Mouse (Mus musculus): ENCODE results near the gene Apoc4.

Apoc4 gene

DNA sequence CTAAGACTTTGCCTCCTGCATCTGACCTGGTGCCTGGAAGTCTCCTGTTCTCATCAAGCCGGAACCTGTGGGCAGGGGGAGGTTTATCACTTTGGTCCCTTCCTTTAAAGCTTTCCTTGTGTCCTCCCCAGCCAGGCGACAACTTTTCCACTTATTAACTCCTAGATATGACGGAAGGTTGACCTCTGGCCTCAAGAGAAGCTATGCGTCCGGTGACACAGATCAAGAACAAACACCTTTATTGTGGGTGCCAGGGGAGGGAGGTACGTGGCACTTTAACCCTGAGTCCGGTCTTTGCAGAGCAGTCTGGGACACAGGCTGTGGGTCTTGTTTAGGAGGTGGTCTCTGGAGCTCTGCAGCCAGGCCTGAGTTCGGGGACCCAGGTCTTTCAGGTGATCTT, 3.4 kb downstream of the Apoc4 start, which contains the start of gene Apoc2:
Gene Apoc2 (minus strand): TSS at position 70 of the 400 bp plus-strand sequence.
- no peak for DNase-seq (ENCODE audit: low spot score in 2 of 2)

- DNase-seq (ENCODE audit: low spot score in 2 of 2) = no peak
Observed at GRCm38 (mm10) chr7:19676662-19677061, 4.6 kb downstream of the Apoc4 start.

DNA sequence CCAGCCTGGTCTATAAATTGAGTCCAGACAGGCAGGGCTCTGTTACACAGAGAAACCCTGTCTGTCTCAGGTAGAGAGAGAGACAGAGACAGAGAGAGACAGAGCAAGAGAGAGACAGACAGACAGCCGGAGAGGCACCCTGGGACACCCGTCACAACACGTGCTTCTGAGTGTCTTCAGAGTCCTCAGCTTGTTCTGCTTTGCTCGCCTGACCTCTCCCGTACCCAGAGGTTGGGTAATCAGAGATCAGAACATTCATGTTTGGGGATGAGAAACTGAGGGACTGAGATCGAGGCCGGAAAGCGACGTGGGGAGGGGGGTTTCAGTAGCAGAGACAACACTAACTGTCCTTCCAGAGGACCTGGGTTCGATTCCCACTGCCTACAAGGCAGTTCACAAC, 5.5 kb downstream of the Apoc4 start:
- no peak for DNase-seq (ENCODE audit: low spot score in 2 of 2)

DNA sequence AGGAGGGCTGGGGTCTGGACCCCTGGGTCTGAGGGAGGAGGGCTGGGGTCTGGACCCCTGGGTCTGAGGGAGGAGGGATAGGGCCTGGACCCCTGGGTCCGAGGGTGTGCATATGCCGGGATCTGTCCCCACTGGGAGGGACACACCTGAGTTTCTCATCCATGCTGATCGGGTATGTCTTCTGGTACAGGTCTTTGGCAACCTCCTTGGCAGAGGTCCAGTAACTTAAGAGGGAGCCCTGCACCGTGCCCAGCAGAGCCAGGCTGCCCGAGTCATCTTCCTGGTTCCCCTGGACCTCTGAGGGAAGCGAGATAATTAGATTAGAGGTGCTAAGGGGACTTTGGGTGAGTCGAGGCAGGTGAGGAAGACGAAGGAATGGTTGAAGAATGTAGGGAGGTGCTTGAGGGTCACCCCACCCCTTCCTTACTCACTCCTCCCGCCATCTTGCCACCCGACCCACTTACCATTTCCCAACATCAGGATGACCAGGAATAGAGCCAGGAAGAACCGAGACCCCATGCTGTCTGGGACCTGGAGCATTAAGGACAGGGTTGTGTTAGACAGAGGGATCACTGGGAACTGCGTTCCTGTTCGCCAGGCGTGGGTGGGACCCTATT, 8.1 kb downstream of the Apoc4 start:
- no peak for DNase-seq (ENCODE audit: low spot score in 2 of 2)

- no peak for DNase-seq (ENCODE audit: low spot score in 2 of 2)
Observed at GRCm38 (mm10) chr7:19671511-19671910, 9.8 kb downstream of the Apoc4 start.

DNA sequence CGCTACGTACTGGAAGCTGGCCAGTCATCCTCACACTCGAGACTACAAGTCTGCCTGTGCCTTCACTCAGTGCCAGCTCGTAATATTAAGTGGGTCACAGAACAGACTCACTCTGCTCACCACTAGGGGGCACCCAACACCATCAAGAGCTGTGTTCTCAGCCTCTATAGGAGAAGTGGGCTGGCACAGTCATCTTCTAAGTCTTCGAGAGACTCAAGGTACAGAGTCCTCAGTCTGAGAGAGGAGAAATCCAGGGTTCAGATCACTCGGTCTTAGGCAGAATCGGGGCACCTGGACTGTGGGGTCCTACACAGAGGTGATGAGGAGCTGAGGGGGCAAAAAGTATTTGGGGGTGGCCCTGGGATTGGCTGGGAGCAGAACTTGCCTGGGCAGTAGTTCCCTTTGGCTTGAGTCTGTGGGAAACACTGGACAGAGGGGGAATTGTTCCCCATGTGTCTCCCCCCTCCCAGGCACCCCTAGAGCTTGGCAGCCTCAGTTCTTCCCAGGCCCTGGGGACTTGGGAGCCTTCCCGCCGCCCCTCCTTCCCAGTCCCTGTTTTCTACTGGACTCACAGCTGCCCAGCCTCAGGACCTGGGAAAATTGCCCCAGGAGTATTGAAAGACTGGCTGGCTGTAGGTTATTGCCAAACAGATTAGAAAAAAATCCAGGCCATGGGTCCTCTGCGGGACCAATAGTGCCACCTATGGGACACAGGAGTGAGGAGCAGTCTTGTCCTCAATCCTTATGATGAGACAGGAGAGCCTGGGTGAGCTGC, 12.1 kb downstream of the Apoc4 start:
- DNase-seq (ENCODE audit: low spot score in 2 of 2) = peak; percentile 80 to 93

DNA sequence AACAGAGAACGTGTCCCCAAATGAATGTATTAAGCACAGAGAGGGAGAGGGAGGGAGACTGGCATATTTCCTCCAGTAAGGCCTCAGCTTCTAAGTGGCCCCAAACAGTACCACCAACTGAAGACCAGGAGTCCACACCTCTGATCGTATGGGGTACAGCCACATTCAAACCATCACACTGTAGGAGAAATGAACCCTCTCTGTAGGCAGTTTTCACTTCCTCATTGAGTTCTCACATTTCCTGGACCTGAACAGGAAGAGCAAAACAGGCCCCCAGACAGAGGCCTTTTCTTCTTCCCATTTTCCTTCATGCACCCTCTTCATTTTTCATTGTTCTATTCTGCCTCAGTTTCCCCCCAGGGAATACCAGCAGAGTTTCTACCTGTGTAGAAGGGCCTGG, 13.8 kb downstream of the Apoc4 start:
- no peak for DNase-seq (ENCODE audit: low spot score in 2 of 2)

- DNase-seq (ENCODE audit: low spot score in 2 of 2) = peak in 1 of 2 experiments; percentile 34
Observed at GRCm38 (mm10) chr7:19666750-19667149, 14.5 kb downstream of the Apoc4 start.

GRCm38 (mm10) chr7:19664955-19665841, 16.1 kb downstream of the Apoc4 start, which contains the start of gene Clptm1:
Gene Clptm1 (minus strand): TSS chr7:19665033.
- peak; percentile 93 to 98 for DNase-seq (ENCODE audit: low spot score in 2 of 2)

- no peak for DNase-seq (ENCODE audit: low spot score in 2 of 2)
Observed at GRCm38 (mm10) chr7:19664455-19664954, 16.8 kb downstream of the Apoc4 start.

GRCm38 (mm10) chr7:19663940-19664339, 17.3 kb downstream of the Apoc4 start:
- DNase-seq (ENCODE audit: low spot score in 2 of 2) = peak in 1 of 2 experiments; percentile 39

DNA sequence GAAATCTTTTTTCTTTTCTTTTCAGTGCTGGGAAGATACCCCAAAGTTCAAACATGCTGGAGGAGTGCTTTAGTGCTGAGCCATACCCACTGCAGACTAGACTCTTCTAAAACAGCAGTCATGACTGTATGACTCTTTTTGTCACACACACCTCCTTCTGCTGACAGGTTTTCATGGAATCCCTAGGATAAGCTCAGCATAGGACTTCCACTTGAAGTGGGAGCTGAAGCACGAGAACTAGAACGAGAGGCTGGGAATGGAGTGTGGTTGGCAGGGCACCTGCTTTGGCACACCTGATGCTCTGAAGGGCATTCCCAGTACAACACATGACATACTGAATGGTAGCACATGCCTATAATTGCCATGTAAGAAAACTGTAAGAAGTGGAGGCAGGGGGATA, 28.7 kb downstream of the Apoc4 start:
- no peak for DNase-seq (ENCODE audit: low spot score in 2 of 2)

DNA sequence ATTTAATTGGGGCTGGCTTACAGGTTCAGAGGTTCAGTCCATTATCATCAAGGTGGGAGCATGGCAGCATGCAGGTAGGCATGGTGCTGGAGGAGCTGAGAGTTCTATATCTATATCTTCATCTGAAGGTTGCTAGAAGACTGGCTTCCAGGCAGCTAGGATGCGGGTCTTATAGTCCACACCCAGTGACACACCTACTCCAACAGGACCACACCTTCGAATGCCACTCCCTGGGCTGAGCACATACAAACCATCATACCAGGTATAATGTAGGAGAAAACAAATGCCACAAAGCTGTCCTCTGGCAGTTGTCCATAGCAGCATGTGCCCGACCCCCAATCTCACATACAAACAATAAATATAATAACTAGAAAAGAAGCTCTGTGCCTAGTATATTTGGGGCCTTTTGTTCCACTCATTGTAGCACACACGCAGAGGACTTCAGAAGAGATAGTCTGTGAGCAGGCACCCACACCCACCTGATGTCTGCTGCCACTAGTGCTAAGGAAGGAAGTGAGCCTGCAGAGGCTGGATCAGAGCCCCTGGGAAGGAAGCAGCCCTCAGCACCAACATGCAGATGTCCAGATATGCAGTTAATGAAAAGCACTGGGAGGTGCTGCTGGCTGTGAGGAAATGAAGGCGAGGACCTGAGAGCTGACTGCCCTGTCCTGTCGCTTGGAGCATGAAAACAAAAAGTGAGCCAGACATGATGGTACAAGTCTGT, 30.1 kb downstream of the Apoc4 start:
- no peak for DNase-seq (ENCODE audit: low spot score in 2 of 2)

- DNase-seq (ENCODE audit: low spot score in 2 of 2) = no peak
Observed at GRCm38 (mm10) chr7:19641223-19641622, 40.1 kb downstream of the Apoc4 start.

- no peak for DNase-seq (ENCODE audit: low spot score in 2 of 2)
Observed at GRCm38 (mm10) chr7:19635074-19635827, 46.0 kb downstream of the Apoc4 start.

DNA sequence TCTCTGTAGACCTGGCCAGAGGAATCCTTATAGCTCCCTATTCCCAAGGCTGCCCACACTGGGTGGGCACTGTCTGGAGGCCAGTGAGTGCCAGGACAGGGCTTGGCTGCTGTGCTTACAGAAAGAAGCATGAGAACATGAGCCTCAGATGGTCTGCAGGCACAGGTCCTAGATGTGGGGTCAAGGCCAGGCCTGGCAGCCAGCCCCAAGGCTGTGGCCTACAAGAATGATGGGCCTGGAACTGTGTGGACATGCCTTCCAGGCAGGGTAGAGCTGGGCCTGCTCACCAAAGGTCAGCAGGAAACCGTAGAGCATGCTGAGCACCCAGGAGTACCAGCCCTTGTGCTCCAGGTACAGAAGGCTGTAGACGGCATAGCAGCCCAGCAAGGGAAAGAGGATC, 46.7 kb downstream of the Apoc4 start:
- DNase-seq (ENCODE audit: low spot score in 2 of 2) = no peak

- no peak for DNase-seq (ENCODE audit: low spot score in 2 of 2)
Observed at GRCm38 (mm10) chr7:19633855-19634254, 47.4 kb downstream of the Apoc4 start.

DNA sequence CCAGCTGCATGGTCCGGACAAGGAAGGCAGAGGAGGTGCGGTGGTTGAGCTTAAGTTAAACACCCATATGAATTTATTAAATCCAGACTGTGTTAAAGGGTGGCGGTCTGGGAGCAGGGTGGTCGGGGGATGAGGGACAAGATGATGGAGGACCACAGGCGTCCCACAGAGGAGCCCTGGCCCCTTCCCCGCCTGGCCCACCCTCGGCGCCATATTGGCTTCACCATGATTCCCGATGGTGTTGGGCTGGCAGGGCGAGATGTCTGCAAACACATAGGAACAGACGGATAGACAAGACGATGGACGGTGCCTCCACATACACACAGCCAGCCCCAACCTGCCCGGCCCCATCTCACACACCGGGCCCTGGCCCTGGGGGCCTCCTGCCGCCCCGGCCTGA, 48.1 kb downstream of the Apoc4 start:
- no peak for DNase-seq (ENCODE audit: low spot score in 2 of 2)

DNA sequence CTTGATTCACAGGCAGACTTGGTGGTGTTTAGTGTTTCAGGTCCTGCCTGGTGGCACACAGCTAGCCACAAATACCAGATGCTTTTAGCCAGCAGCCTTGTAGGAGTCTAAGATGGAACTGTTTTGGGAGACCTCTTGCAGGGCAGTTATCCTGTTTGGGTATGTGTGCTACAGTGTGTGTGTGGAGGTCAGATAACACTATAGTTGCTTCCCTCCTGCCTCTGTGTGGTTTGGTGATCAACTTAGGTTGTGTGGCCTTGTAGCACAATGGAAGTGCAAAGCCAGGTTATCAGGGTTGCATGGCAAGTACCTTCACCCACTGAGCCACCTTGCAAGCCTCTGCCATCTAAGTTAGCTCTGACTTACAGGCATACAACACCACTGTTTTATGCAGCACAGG, 48.6 kb downstream of the Apoc4 start:
- no peak for DNase-seq (ENCODE audit: low spot score in 2 of 2)

- no peak for DNase-seq (ENCODE audit: low spot score in 2 of 2)
Observed at GRCm38 (mm10) chr7:19632275-19632674, 49.0 kb downstream of the Apoc4 start.

- peak; percentile 80 to 92 for DNase-seq (ENCODE audit: low spot score in 2 of 2)
Observed at GRCm38 (mm10) chr7:19629361-19629734, 51.9 kb downstream of the Apoc4 start, which contains the start of gene Relb. Gene Relb (minus strand): TSS chr7:19629438.

All from spleen, postnatal 10 days (tissue).